Mouse (Mus musculus): ENCODE measurements around the gene Neurl4. TPM values are rescaled to one million over a fixed set of nuclear protein-coding genes. Genes with fewer than 3 reads are reported as not detected.
"Not testable (repeated sequence)": the region's sequence is repeated elsewhere in the genome, so short reads cannot be mapped to it uniquely, and the experiment has no call there.

Gene Neurl4
- polyA plus RNA-seq, 2 experiments = 15.0 to 74.6 TPM

GRCm38 (mm10) chr11:69915667-69916627 lies 15.1 kb downstream of the Neurl4 start:
- H3K9me3 ChIP-seq (ENCODE audit: control insufficient read depth, low read length) = no peaks in the 10 kb centered on the region
- TF ChIP-seq POLR2A (IDR thresholded peaks at IDR 0.05; ENCODE audit: borderline replicate concordance, extremely low read depth, insufficient read depth, insufficient read length) = no peak
- no peak for DNase-seq (ENCODE audit: low spot score)
- H3K4me1 ChIP-seq (ENCODE audit: control insufficient read depth, insufficient read depth, low read length) = peaks cover 21% of the 10 kb centered on the region
- H3K27ac ChIP-seq (replicated peaks; ENCODE audit: low read depth, low read length) = no peak overlapping the region
- H3K4me3 ChIP-seq (replicated peaks; ENCODE audit: low read length) = peak overlapping the region; percentile 83; the same call in 1 of the 2 replicates
- no peaks in the 10 kb centered on the region for H3K27me3 ChIP-seq (ENCODE audit: control insufficient read depth, insufficient read depth, low read length)
- whole genome bisulfite sequencing = 72% methylated on average over 5 of the region's 5 CpGs
- H3K36me3 ChIP-seq (ENCODE audit: control insufficient read depth, insufficient read depth, low read length) = peaks cover 69% of the 10 kb centered on the region
- ATAC-seq (ENCODE audit: low FRiP score, low read depth) = no peak
- peak overlapping the region; percentile 12 for H3K9ac ChIP-seq (ENCODE audit: low read depth, low read length, severe bottlenecking)
- no peak overlapping the region for H3K4me2 ChIP-seq (replicated peaks; ENCODE audit: low read depth, low read length, severe bottlenecking)

DNA sequence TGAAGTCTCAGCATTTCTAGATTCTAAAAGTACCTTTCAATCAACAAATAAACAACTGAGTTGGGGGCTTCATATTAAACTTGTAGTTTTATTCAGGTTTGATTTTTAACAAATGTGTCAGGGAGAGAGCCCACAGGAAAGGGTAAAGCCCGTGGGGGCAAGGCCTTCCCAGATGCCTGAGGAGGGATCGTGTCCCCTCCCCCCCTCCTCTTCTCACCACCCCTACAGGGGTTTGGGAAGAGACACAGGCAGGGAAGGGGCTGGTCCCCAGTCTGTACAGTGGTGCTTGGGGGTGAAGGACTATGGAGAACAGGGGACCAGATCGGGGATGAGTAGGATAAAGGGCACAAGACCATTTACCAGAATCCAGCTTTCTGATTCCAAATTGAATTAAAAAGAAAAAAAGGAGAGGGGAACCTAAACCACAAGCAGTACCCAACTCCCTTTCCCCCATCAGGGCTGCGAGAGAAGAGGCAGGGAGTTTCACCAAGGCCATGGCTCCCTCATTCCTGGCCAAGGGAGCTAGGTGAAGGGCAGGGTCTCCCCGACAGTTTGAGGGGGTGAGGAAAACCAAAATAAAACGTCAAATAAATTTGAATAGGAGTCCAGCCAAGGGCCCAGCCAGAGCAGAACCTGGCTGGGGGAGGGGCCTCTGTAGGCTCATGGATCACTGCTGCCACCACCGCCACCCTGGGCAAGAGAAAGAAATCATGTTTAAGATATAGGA lies 15.9 kb downstream of the Neurl4 start:
- H3K9me3 ChIP-seq (ENCODE audit: control insufficient read depth, low read length); H3K4me3 ChIP-seq (replicated peaks; ENCODE audit: low read length); H3K27me3 ChIP-seq (ENCODE audit: control insufficient read depth, insufficient read depth, low read length); H3K9ac ChIP-seq (ENCODE audit: low read depth, low read length, severe bottlenecking); ATAC-seq (ENCODE audit: low FRiP score, low read depth); H3K27ac ChIP-seq (replicated peaks; ENCODE audit: low read depth, low read length); H3K4me2 ChIP-seq (replicated peaks; ENCODE audit: low read depth, low read length, severe bottlenecking); DNase-seq (ENCODE audit: low spot score): not testable (repeated sequence)
- Histone ChIP-seq H3K36me3 (ENCODE audit: control insufficient read depth, insufficient read depth, low read length) (peaks cover 60% of the 10 kb centered on the region), H3K4me1 (ENCODE audit: control insufficient read depth, insufficient read depth, low read length) (peaks cover 21% of the 10 kb centered on the region)
- 58% methylated on average over 7 of the region's 7 CpGs for WGBS

- Histone ChIP-seq H3K4me2 (replicated peaks; ENCODE audit: low read depth, low read length, severe bottlenecking) (no peak overlapping the region), H3K27me3 (ENCODE audit: control insufficient read depth, insufficient read depth, low read length) (no peaks in the 10 kb centered on the region), H3K4me3 (replicated peaks; ENCODE audit: low read length) (no peak overlapping the region), H3K9me3 (ENCODE audit: control insufficient read depth, low read length) (no peaks in the 10 kb centered on the region), H3K9ac (ENCODE audit: low read depth, low read length, severe bottlenecking) (no peak overlapping the region), H3K27ac (replicated peaks; ENCODE audit: low read depth, low read length) (no peak overlapping the region), H3K4me1 (ENCODE audit: control insufficient read depth, insufficient read depth, low read length) (peaks cover 21% of the 10 kb centered on the region), H3K36me3 (ENCODE audit: control insufficient read depth, insufficient read depth, low read length) (peaks cover 54% of the 10 kb centered on the region)
- 86% methylated on average over 8 of the region's 8 CpGs for WGBS
- ATAC-seq (ENCODE audit: low FRiP score, low read depth) (no peak), DNase-seq (ENCODE audit: low spot score) (no peak)
- no peak for TF ChIP-seq POLR2A (IDR thresholded peaks at IDR 0.05; ENCODE audit: borderline replicate concordance, extremely low read depth, insufficient read depth, insufficient read length)
These were observed 16.6 kb downstream of the Neurl4 start for GRCm38 (mm10) chr11:69917379-69917948.

DNA sequence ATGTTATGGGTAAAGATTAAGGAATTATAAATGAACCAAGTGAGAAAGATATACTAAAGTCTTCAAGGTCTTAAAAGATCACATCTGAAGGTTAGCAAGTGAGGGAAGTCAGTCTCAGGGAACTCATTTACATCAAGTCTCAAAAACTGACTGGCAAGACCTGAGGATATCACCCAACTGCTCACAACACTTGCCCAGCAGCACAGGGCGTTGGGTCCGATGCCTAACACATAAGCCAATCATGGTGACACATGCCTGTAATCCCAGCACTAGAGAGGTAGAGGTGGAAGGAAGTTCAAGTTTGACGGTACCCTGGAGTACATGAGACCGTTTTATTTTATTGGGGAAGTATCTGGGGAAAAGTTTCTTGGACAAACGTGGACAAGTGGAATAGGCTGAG lies 17.2 kb downstream of the Neurl4 start:
- no peak overlapping the region for H3K9ac ChIP-seq (ENCODE audit: low read depth, low read length, severe bottlenecking)
- H3K4me3 ChIP-seq (replicated peaks; ENCODE audit: low read length) = no peak overlapping the region
- H3K36me3 ChIP-seq (ENCODE audit: control insufficient read depth, insufficient read depth, low read length) = peaks cover 47% of the 10 kb centered on the region
- H3K27ac ChIP-seq (replicated peaks; ENCODE audit: low read depth, low read length) = no peak overlapping the region
- DNase-seq (ENCODE audit: low spot score) = no peak
- H3K27me3 ChIP-seq (ENCODE audit: control insufficient read depth, insufficient read depth, low read length) = no peaks in the 10 kb centered on the region
- no peak for TF ChIP-seq POLR2A (IDR thresholded peaks at IDR 0.05; ENCODE audit: borderline replicate concordance, extremely low read depth, insufficient read depth, insufficient read length)
- no peak overlapping the region for H3K4me2 ChIP-seq (replicated peaks; ENCODE audit: low read depth, low read length, severe bottlenecking)
- peaks cover 25% of the 10 kb centered on the region for H3K4me1 ChIP-seq (ENCODE audit: control insufficient read depth, insufficient read depth, low read length)
- WGBS = 70% methylated on average over 5 of the region's 5 CpGs
- no peaks in the 10 kb centered on the region for H3K9me3 ChIP-seq (ENCODE audit: control insufficient read depth, low read length)
- no peak for ATAC-seq (ENCODE audit: low FRiP score, low read depth)

- peaks cover 23% of the 10 kb centered on the region for H3K4me1 ChIP-seq (ENCODE audit: control insufficient read depth, insufficient read depth, low read length)
- no peak for TF ChIP-seq POLR2A (IDR thresholded peaks at IDR 0.05; ENCODE audit: borderline replicate concordance, extremely low read depth, insufficient read depth, insufficient read length)
- ATAC-seq (ENCODE audit: low FRiP score, low read depth) (no peak), DNase-seq (ENCODE audit: low spot score) (no peak)
- WGBS = 78% methylated on average over 9 of the region's 9 CpGs
- H3K4me2 ChIP-seq (replicated peaks; ENCODE audit: low read depth, low read length, severe bottlenecking) = peak overlapping the region; percentile 88
- no peaks in the 10 kb centered on the region for H3K9me3 ChIP-seq (ENCODE audit: control insufficient read depth, low read length)
- H3K9ac ChIP-seq (ENCODE audit: low read depth, low read length, severe bottlenecking) = no peak overlapping the region
- H3K27ac ChIP-seq (replicated peaks; ENCODE audit: low read depth, low read length) = no peak overlapping the region
- H3K27me3 ChIP-seq (ENCODE audit: control insufficient read depth, insufficient read depth, low read length) = no peaks in the 10 kb centered on the region
- H3K4me3 ChIP-seq (replicated peaks; ENCODE audit: low read length) = peak overlapping the region; percentile 97
- H3K36me3 ChIP-seq (ENCODE audit: control insufficient read depth, insufficient read depth, low read length) = peaks cover 44% of the 10 kb centered on the region
These were observed 18.2 kb downstream of the Neurl4 start for GRCm38 (mm10) chr11:69919053-69919452.
